Mouse (Mus musculus) kidney, embryonic 16.5 days (tissue): Measurements from ENCODE around the gene Tulp1. TPM values are rescaled to one million over a fixed set of nuclear protein-coding genes. Genes with fewer than 3 reads are reported as not detected.
"Not testable (repeated sequence)": the region's sequence is repeated elsewhere in the genome, so short reads cannot be mapped to it uniquely, and the experiment has no call there.

Experiments
- ATAC-seq: fragments of 200-750 bp; cut with Nextera tagmentation; 2 replicates; pipeline ENCODE4 v1.8.0; 2017; ENCODE audit warnings: moderate TSS enrichment; ENCODE audit not compliant: low FRiP score, low TSS enrichment
- H3K27ac ChIP-seq: fragments of 300-500 bp; sonication (generic); 2 replicates; pipeline ENCODE4 v1.5.1; 2014; ENCODE audit warnings: low read length
- H3K27me3 ChIP-seq: fragments of 300-500 bp; sonication (generic); 2 replicates; pipeline ENCODE4 v1.6.1; 2014; ENCODE audit warnings: low read length, control low read depth, mixed read lengths; ENCODE audit not compliant: insufficient read depth
- H3K36me3 ChIP-seq: fragments of 300-500 bp; sonication (generic); 2 replicates; pipeline ENCODE4 v1.6.1; 2014; ENCODE audit warnings: low read length, control low read depth, mixed read lengths; ENCODE audit not compliant: insufficient read depth
- H3K4me1 ChIP-seq: fragments of 300-500 bp; sonication (generic); 2 replicates; pipeline ENCODE4 v1.6.1; 2014; ENCODE audit warnings: low read length, control low read depth, mixed read lengths; ENCODE audit not compliant: insufficient read depth
- H3K4me2 ChIP-seq: fragments of 300-500 bp; sonication (generic); replicated peaks from 2 replicates; pipeline ENCODE4 v1.6.1; 2014; ENCODE audit warnings: low read depth, low read length
- H3K4me3 ChIP-seq: fragments of 300-500 bp; sonication (generic); 2 replicates; pipeline ENCODE4 v1.5.1; 2014; ENCODE audit warnings: mild to moderate bottlenecking, low read length
- H3K9ac ChIP-seq: fragments of 300-500 bp; sonication (generic); replicated peaks from 2 replicates; pipeline ENCODE4 v1.6.1; 2014; ENCODE audit warnings: low read length
- H3K9me3 ChIP-seq: fragments of 300-500 bp; sonication (generic); 2 replicates; pipeline ENCODE4 v1.6.1; 2016; ENCODE audit warnings: low read length, control low read depth
- WGBS: fragments of 180-500 bp; shearing (Covaris S2); extraction: QIAGEN DNeasy Blood & Tissue Kit; methylation state at CpG from one replicate; pipeline ENCODE4 v1.1.7; 2014; 5-methylcytosine and 5-hydroxymethylcytosine counted together
- polyA plus RNA-seq: library from polyadenylated mRNA; unstranded; fragments of >200 nt; fragmentation: Nextera tagmentation; extraction: Ambion mirVana; gene quantifications from 2 replicates; pipeline ENCODE4 v1.2.1, GENCODE M21; 2015

The Tulp1 gene
- polyA plus RNA-seq, 1 experiment from 2014 or later: 8.7 TPM

DNA sequence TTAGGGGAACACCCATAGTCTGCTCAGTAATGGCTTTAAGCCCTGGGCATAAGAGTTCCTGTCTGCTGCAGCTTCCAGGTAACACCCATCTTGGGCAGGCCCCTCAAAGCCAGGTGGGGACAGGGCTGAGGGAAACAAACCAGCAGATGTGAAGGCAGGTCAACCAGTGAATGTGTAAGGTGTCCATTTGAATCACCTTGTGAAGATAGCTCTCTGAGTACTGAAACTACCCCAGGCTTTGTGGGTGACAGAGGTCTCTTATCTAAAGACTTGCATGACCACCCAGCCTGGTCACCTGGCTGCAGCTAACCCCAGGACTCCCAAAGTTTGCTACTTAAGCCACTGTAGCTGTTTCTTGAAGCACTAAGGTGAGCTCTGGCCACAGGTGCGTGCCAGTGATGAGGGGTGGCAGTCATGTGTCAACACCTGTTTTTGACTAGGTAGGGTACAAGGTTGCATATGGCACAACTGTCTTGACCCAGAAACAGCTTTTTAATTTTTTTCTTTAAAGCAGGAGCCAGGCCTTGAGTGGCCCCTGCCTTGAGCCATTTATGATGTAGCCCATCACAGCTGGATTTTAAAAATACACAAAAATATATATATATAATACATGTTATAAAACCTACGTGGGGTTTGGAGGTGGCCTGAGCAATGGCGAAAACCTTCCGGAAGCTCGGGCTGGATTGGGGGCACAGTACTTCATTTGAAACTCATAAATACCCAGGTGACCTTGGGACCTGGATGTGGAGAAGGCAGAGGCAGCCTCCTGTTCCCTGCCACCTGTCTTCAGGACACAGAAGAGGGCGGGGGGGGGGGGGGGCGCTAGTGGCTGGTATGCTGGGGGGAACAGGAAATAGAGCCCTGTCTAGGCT lies 33.5 kb downstream of the Tulp1 start:
- peak overlapping the region; percentile 11 for H3K27ac ChIP-seq
- peaks cover 42% of the 10 kb centered on the region for H3K36me3 ChIP-seq
- ATAC-seq: no peak
- H3K9me3 ChIP-seq: no peaks in the 10 kb centered on the region
- H3K4me1 ChIP-seq: peaks cover 63% of the 10 kb centered on the region
- no peak overlapping the region for H3K4me2 ChIP-seq
- 0 out of 2 replicates have a peak overlapping the region, but pooled peaks have one; percentile 12 for H3K9ac ChIP-seq
- 30% methylated on average over 5 of the region's 7 CpGs for WGBS
- no peak overlapping the region; the same call in 1 of the 2 replicates for H3K4me3 ChIP-seq
- H3K27me3 ChIP-seq: no peaks in the 10 kb centered on the region

DNA sequence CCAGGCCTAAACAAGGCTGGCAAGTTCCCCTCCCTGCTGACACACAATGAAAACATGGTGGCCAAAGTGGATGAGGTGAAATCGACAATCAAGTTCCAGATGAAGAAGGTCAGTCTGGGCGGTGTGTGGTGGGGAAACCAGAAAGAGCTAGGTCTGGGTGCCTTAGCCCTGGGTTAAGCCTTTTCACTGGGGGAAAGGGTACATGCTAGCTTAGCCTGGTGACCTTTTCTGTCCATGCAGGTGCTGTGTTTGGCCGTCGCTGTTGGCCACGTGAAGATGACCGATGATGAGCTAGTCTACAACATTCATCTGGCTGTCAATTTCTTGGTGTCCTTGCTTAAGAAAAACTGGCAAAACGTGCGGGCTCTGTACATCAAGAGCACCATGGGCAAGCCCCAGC lies 34.4 kb downstream of the Tulp1 start:
- H3K4me3 ChIP-seq: peak overlapping the region; percentile 98; the same call in 1 of the 2 replicates
- peak overlapping the region; percentile 98 for H3K4me2 ChIP-seq
- not testable (repeated sequence) for H3K9me3 ChIP-seq, ATAC-seq, H3K27me3 ChIP-seq, H3K27ac ChIP-seq
- 53% methylated on average over 6 of the region's 8 CpGs for WGBS
- peak overlapping the region; percentile 48; the same call in 1 of the 2 replicates for H3K9ac ChIP-seq
- H3K4me1 ChIP-seq: peaks cover 63% of the 10 kb centered on the region
- H3K36me3 ChIP-seq: peaks cover 43% of the 10 kb centered on the region

DNA sequence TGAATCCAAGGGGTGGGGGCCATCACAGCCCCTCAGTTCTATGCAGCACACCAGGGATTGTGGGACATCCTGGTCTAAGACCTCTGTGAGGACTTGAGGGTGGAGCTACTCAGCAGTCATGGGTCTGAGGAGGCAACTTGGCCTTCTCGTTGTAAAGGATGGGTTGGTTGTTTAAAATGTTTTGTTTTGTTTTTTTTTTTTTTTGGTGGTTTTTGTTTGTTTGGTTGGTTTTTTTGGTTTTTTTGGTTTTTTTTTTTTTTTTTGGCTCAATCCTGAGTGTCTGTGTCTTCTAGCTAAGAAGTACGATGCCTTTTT lies 34.8 kb downstream of the Tulp1 start:
- WGBS: 38% methylated on average over 2 of the region's 2 CpGs
- Histone ChIP-seq H3K4me2 (peak overlapping the region; percentile 98), H3K9ac (peak overlapping the region; percentile 100), H3K4me3 (peak overlapping the region; percentile 98), H3K9me3 (no peaks in the 10 kb centered on the region), H3K27me3 (no peaks in the 10 kb centered on the region), H3K4me1 (peaks cover 63% of the 10 kb centered on the region), H3K27ac (peak overlapping the region; percentile 97), H3K36me3 (peaks cover 39% of the 10 kb centered on the region)
- ATAC-seq: no peak

DNA sequence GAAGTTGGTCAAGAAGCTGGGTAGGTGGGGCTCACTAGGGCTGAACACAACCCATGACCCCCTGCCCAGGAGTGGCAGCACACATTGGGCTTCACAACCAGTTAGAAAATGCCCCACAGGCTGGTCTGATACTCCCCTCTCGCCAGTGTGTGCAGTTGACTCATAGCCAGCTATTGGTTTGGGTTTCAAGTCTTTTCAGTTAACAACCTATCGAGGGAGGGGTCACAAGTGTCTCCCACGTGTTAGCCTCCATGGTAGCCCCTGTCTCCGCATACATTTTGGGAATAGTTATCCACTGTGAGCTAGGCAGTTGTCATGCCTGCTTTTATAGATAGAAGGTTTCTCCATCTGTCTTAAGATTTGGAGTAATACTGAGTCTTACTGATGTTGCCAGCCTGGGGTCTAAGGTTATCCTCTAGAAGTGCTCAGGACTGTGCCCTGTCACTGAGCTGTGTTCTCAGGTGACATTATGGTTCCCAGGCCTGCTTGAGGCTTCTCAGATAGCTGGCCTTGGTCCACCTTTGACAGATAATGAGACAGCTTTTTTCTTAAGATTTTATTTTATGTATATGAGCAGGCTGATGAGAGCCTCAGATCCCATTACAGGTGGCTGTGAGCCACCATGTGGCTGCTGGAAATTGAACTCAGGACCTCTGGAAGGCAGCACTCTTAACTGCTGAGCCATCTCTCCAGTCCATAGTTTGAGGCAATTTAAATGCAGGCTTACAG lies 35.4 kb downstream of the Tulp1 start:
- Histone ChIP-seq H3K27me3 (no peaks in the 10 kb centered on the region), H3K4me1 (peaks cover 63% of the 10 kb centered on the region), H3K27ac (peak overlapping the region; percentile 97), H3K36me3 (peaks cover 38% of the 10 kb centered on the region), H3K4me3 (peak overlapping the region; percentile 98), H3K9me3 (no peaks in the 10 kb centered on the region), H3K9ac (peak overlapping the region; percentile 100), H3K4me2 (peak overlapping the region; percentile 98)
- WGBS: under 1% methylated on average over 4 of the region's 4 CpGs
- no peak for ATAC-seq

DNA sequence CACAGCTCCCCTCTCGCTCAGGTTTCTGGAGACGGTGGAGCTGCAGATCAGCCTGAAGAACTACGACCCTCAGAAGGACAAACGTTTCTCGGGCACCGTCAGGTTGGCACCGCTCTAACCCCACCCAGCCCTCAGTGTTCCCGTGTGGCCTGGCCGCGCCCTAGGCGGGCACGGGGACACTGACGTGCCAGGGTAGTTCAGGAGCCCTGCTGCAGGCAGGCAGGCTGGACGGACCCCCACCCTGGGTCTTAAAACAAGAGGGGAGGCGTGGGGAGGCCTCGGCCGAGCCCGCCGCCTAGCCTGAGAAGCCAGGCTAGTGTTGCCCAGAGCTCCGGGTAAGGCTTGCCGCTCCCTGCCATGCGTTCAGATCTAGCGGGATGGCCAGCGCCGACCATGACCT lies 36.1 kb downstream of the Tulp1 start:
- WGBS: 0% methylated on average over 25 of the region's 25 CpGs
- Histone ChIP-seq H3K4me2 (peak overlapping the region; percentile 98), H3K27ac (peak overlapping the region; percentile 97), H3K9me3 (no peaks in the 10 kb centered on the region), H3K36me3 (peaks cover 45% of the 10 kb centered on the region), H3K27me3 (no peaks in the 10 kb centered on the region), H3K4me1 (peaks cover 57% of the 10 kb centered on the region), H3K9ac (peak overlapping the region; percentile 100), H3K4me3 (peak overlapping the region; percentile 98)
- no peak for ATAC-seq

DNA sequence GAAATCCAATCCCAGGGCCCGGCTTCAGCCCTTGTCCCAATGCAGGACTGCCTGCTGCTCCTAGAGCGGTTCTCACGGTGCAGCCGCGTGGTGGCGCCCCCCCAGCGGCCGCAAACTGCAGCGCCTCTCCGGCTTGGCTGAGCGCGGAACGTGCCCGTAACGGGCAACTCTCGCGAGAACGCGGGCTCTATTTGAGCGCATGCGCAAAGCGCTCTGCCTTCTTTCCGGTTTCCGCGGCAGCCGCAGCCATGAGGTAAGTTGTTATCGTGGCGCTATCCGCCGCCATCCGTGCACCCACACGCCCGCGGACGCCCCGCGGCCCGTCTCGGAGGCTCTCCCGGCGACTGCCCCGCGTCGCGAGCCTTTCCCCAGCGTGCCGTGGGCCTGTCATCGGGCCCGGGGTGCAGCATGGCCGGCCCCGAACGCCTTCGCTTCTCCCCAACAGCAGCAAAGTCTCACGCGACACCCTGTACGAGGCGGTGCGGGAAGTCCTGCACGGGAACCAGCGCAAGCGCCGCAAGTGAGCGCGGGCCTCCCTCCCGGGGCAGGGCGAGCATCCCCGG lies 36.6 kb downstream of the Tulp1 start, which contains the start of gene Rpl10a:
Gene Rpl10a (plus strand): TSS at position 106 of the 563 bp plus-strand sequence.
- H3K9me3 ChIP-seq: no peaks in the 10 kb centered on the region
- WGBS: under 1% methylated on average over 67 of the region's 67 CpGs

DNA sequence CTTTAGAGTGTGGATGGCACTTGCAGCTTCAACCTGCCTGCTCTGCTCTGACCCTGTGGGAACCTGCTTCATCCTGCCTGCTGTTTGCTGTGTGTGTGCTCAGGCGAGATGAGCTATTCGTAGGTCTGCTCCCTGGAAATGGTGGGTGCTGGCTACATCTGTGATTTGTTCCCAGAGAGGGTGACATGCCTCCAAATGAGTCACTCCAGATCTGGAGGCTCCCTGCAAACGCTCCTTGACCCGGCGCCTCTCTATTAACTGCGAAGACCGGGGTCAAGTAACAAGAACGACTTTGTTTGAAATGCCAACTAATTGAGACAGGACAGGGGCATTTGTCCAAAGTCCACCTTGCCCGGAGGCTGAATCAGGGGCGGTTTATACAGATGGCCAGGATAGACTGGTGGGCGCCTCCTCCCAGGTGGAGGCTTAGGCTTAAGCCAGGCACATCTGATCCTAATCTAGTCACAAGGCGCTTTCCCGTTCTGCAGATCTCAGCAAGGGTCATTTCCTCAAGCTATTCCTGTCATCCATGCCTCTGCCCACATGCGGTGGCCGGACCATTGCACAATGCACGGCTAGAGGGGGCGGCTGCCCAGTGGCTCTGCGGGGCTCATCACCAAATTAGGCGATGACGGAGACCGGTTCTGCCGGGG lies 37.2 kb downstream of the Tulp1 start:
- 3% methylated on average over 22 of the region's 22 CpGs for WGBS
- H3K9me3 ChIP-seq: no peaks in the 10 kb centered on the region

More for the DNA sequence above, 36.6 kb downstream of the Tulp1 start, which contains the start of gene Rpl10a:
- Histone ChIP-seq H3K9ac (peak within 1 kb of the TSS; percentile 100), H3K4me2 (peak within 1 kb of the TSS; percentile 98), H3K36me3 (peaks cover 48% of the 10 kb centered on the region), H3K27me3 (no peaks in the 10 kb centered on the region), H3K4me1 (peaks cover 52% of the 10 kb centered on the region), H3K4me3 (peak within 1 kb of the TSS; percentile 98), H3K27ac (peak within 1 kb of the TSS; percentile 97)
- peak; percentile 84 for ATAC-seq

DNA sequence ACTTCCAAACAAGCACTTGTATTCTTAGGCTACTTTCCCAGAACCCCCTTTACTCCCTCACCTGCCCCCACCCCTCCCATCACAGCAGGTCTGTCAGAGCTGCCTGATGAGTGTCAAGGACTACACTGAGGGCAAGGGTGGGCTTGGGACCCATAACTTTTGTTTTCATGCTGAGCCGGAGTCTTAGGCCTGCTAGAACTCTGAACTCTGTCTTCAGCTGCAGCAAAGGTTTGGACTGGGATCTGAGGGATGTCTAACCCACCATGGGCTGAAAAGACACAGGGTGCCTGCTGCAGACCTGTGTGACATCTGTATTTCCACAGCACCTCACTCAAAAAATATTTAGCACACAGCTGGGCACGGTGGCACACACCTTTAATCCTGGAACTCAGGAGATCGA lies 38.1 kb downstream of the Tulp1 start:
- Histone ChIP-seq H3K4me3 (no peak overlapping the region), H3K36me3 (peaks cover 42% of the 10 kb centered on the region), H3K27me3 (no peaks in the 10 kb centered on the region), H3K4me2 (no peak overlapping the region), H3K27ac (peak overlapping the region; percentile 97), H3K9me3 (no peaks in the 10 kb centered on the region), H3K4me1 (peaks cover 38% of the 10 kb centered on the region), H3K9ac (peak overlapping the region; percentile 100)
- WGBS: 68% methylated on average over 3 of the region's 3 CpGs
- no peak for ATAC-seq

More for the DNA sequence above, 37.2 kb downstream of the Tulp1 start:
- Histone ChIP-seq H3K27me3 (no peaks in the 10 kb centered on the region), H3K36me3 (peaks cover 47% of the 10 kb centered on the region), H3K9ac (peak overlapping the region; percentile 100), H3K4me3 (peak overlapping the region; percentile 98), H3K4me1 (peaks cover 46% of the 10 kb centered on the region), H3K4me2 (peak overlapping the region; percentile 98), H3K27ac (peak overlapping the region; percentile 97)
- peak; percentile 52 for ATAC-seq

DNA sequence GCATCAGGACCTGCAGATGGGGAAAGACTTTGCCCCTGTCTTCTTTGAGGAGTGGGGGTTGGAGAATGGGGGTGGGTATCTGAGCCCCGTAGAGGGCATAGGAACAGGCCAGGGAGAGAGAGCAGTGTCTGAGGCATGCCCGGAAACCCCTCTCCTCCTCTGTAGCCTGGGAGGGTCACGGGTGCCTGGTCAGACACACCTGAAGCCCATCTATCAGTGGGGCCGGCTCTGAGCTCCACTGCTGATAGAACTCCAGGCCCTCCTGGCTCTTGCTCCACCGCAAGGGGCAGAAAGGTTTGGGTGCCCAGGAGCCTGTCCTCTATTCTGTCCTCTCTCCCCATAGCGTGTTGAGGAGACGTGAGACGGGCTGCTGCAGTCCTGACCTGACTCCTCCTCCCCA lies 39.3 kb downstream of the Tulp1 start:
- WGBS: 86% methylated on average over 8 of the region's 8 CpGs
- H3K36me3 ChIP-seq: peaks cover 40% of the 10 kb centered on the region
- ATAC-seq: no peak
- no peaks in the 10 kb centered on the region for H3K27me3 ChIP-seq
- no peak overlapping the region for H3K4me3 ChIP-seq
- no peaks in the 10 kb centered on the region for H3K9me3 ChIP-seq
- H3K4me2 ChIP-seq: no peak overlapping the region
- no peak overlapping the region for H3K27ac ChIP-seq
- peaks cover 28% of the 10 kb centered on the region for H3K4me1 ChIP-seq
- H3K9ac ChIP-seq: no peak overlapping the region
